Mouse (Mus musculus) skeletal muscle tissue, adult 2 months (tissue): ENCODE data around the gene Trub1.

Source experiments
- DNase-seq: peaks from one replicate; pipeline ENCODE4 v3.0.0-alpha.2; 2012; ENCODE audit warnings: low read depth, low spot score

The Trub1 gene

GRCm38 (mm10) chr19:57452492-57453217, at the start of gene Trub1:
TSS of gene Trub1 (plus strand) at chr19:57452912.
- peak; percentile 70 for DNase-seq

GRCm38 (mm10) chr19:57403700-57404501, 48.8 kb upstream of the Trub1 start:
- DNase-seq: peak; percentile 75

GRCm38 (mm10) chr19:57404502-57404848, 48.2 kb upstream of the Trub1 start:
- no peak for DNase-seq

- DNase-seq: no peak
These were observed 44.8 kb upstream of the Trub1 start for GRCm38 (mm10) chr19:57407947-57408346.

- peak; percentile 52 for DNase-seq
These were observed 41.1 kb upstream of the Trub1 start for GRCm38 (mm10) chr19:57411375-57412196.

GRCm38 (mm10) chr19:57413170-57413569, 39.5 kb upstream of the Trub1 start:
- DNase-seq: no peak

- no peak for DNase-seq
These were observed 38.8 kb upstream of the Trub1 start for GRCm38 (mm10) chr19:57413918-57414317.

- DNase-seq: no peak
These were observed 37.5 kb upstream of the Trub1 start for GRCm38 (mm10) chr19:57415031-57415807.

- DNase-seq: no peak
These were observed 34.7 kb upstream of the Trub1 start for GRCm38 (mm10) chr19:57417800-57418580.

GRCm38 (mm10) chr19:57423402-57423801, 29.3 kb upstream of the Trub1 start:
- no peak for DNase-seq

- DNase-seq: no peak
These were observed 27.4 kb upstream of the Trub1 start for GRCm38 (mm10) chr19:57425296-57425695.

GRCm38 (mm10) chr19:57426841-57427240, 25.9 kb upstream of the Trub1 start:
- DNase-seq: no peak

- DNase-seq: no peak
These were observed 24.8 kb upstream of the Trub1 start for GRCm38 (mm10) chr19:57427756-57428438.

- no peak for DNase-seq
These were observed 24.1 kb upstream of the Trub1 start for GRCm38 (mm10) chr19:57428641-57429040.

- DNase-seq: no peak
These were observed 22.8 kb upstream of the Trub1 start for GRCm38 (mm10) chr19:57429926-57430325.

GRCm38 (mm10) chr19:57431476-57431875, 21.2 kb upstream of the Trub1 start:
- no peak for DNase-seq

- no peak for DNase-seq
These were observed 18.7 kb upstream of the Trub1 start for GRCm38 (mm10) chr19:57434024-57434423.

- DNase-seq: peak; percentile 38
These were observed 16.1 kb upstream of the Trub1 start for GRCm38 (mm10) chr19:57436586-57437021.

GRCm38 (mm10) chr19:57437042-57437441, 15.7 kb upstream of the Trub1 start:
- no peak for DNase-seq

GRCm38 (mm10) chr19:57439296-57439695, 13.4 kb upstream of the Trub1 start:
- DNase-seq: no peak
